Mouse (Mus musculus) heart, postnatal 0 days (tissue): ENCODE measurements around the gene Gal3st4.

Experiments
- CTCF ChIP-seq: IDR thresholded peaks from 2 replicates; pipeline ENCODE4 v1.5.1; 2016; ENCODE audit warnings: antibody characterized with exemption, control low read depth, low read depth
- EP300 ChIP-seq: IDR thresholded peaks from 2 replicates; pipeline ENCODE4 v1.6.1; 2016; ENCODE audit warnings: antibody characterized with exemption, low read depth

DNA sequence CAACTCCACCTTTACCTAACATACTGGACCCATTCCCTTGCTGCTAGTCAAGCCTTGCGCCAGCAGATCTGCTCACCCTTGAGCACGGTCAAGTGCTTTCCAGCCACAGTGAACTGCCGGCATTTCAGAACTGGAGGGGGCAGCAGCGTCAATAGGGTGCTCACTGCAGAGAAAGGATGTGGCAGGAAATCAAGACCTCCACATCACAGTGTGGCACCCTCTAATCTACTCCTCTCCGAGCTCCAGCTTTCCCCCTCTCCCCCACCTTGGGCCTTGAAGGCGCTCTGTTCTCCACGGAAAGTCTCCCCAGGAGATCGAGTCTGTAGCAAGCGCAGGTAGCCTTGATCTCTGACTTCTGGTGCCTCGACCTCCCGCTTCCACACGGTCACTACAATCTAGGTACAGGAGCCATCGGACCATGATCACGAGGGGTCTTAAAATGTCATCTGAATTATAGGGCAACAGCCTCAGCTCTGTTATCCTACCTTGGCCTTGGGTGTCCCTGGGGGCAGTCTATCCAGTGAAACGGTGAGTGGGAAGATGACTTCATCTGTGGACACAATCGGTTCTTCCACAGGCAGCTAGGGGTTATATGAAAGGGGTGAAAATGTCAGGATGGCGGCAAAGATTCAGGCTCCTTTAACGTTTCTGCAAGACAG is 9.9 kb downstream of the Gal3st4 start:
- TF ChIP-seq CTCF (no peak), EP300 (no peak)
